Mouse (Mus musculus) lung, adult 2 months (tissue): Measurements from ENCODE around the gene Gm49378.

Experiments
- CTCF ChIP-seq: fragments of 200-500 bp; IDR thresholded peaks from 2 replicates; pipeline ENCODE4 v1.5.1; 2011; ENCODE audit warnings: mild to moderate bottlenecking, low read length, control low read depth; ENCODE audit not compliant: insufficient read depth
- POLR2A ChIP-seq: fragments of 200-500 bp; IDR thresholded peaks from 2 replicates; pipeline ENCODE4 v1.6.1; 2011; ENCODE audit warnings: low read depth, mild to moderate bottlenecking, control low read depth, low read length, borderline replicate concordance; ENCODE audit errors: extremely low read depth

DNA sequence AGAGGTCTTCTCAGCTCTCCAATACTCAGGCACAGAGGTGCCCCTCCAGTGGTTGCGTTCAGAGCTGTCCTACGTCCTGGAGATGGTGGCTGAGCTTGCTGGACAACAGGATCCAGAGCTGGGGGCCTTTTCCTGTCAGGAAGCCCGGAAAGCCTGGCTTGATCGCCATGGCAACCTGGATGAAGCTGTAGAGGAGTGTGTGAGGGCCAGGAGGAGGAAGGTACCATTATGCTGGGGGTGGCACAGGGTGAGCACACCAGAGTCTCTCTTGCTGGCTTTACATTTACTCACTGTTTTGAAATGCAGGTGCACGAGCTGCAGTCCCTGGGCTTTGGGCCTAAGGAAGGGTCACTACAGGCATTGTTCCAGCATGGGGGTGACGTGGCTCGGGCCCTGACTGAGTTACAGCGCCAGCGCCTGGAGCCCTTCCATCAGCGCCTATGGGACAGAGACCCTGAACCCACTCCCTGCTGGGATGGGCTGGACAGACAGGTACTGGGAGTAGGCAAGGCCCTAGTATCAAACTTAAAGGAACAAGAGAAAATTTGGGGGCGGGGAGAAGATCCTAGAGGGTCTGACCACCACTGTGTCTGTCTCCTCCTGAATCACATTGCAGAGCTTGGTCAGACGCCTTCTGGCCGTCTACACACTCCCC, 41.5 kb downstream of the Gm49378 start:
- no peak for TF ChIP-seq CTCF
- TF ChIP-seq POLR2A, result no peak
